Mouse (Mus musculus) urinary bladder, postnatal 10 days (tissue): ENCODE results near the gene Tomm34.

ENCODE experiments used
- DNase-seq: peaks from one replicate; pipeline ENCODE4 v3.0.0; 2022; ENCODE audit warnings: low spot score

Tomm34 gene

GRCm38 (mm10) chr2:164010496-164010895 is 60.5 kb downstream of the Tomm34 start:
- no peak for DNase-seq

GRCm38 (mm10) chr2:164009227-164009626 is 61.7 kb downstream of the Tomm34 start:
- no peak for DNase-seq

GRCm38 (mm10) chr2:164007987-164008545 is 62.9 kb downstream of the Tomm34 start:
- no peak for DNase-seq

- no peak for DNase-seq
Observed at GRCm38 (mm10) chr2:164007547-164007946, 63.4 kb downstream of the Tomm34 start.

GRCm38 (mm10) chr2:164006932-164007331 is 64.0 kb downstream of the Tomm34 start:
- no peak for DNase-seq

GRCm38 (mm10) chr2:164004503-164004902 is 66.5 kb downstream of the Tomm34 start:
- DNase-seq, result no peak
